Mouse (Mus musculus): Measurements from ENCODE around the gene Dhx32.

Dhx32 gene

DNA sequence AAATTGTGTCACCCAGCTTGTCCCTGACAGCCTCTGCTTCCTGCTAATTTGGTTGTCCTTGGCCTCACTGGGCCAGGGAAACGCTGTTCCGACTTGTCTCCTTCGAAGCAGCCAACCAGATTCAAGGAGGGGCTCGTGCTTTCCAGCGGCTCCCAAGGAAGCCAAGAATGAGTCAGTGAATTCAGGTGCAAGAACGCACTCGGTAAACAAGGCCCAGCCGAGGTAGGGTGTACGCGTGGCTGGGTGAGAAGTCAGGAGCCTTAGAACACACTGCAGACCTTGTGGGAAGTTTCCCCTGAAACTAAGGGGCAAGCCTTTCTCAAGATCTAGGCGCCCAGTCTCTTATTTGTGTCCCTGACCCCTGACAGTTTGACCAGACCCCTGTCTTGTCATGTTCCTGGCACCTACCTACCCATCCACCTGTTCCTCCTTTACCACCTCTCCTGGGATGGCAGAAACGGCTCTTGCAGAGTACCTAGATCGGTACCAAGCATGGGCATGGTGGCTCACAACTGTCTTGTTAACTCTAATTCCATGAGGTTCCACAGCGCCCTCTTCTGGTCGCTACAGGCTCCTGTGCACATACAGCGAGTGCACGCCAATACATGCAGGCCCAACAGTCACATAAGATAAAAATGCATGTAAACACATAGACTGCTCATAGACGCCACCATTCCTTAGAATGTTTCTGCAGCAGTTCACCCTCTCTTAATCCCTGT is at the start of gene Dhx32:
Dhx32 (minus strand) TSS at position 10 of the 719 bp plus-strand sequence.
- in situ Hi-C loops (cut with MboI; ENCODE audit: low sequenced_read_pairs), result no loop called here

DNA sequence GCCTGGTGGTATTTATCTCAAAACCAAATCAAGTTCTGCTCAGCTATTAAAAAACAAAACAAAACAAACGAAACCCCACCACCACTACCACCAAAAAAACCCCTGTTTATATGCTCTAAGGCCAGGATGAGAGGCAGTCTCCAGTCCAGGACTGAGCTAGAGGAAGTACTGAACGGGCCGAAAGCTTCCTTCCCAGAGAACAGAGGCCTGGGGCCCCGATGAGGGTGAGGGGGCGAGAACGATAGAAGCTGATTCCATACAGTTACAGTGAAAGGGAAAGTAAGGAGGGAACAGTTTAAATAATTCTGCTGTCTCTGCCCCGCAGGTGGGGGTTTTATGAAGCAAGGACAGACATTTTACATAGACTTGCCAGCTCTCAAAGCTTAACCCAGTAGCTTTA is 47.1 kb upstream of the Dhx32 start:
- in situ Hi-C loops (cut with MboI; ENCODE audit: low sequenced_read_pairs), result no loop called here

DNA sequence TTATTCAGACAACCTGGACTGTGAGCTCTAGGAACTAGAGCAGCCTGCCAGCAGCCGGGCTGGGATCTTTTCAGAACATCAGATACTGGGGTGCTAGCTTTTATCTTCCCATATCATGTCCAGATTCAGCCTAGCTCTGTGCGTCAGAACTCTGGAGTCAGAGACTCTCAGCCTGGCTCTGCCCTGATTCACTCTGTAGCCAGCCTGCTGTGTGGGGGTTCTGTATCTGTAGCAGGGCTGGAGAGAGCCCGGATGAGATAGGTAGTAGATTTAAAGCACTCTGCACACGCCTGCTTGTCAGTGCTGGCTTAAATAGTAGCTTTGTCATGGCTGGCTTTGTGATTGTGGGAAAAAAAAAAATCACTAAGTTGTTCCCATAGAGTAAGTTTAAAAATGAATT is 46.0 kb upstream of the Dhx32 start:
- in situ Hi-C loops (cut with MboI; ENCODE audit: low sequenced_read_pairs), result no loop called here

DNA sequence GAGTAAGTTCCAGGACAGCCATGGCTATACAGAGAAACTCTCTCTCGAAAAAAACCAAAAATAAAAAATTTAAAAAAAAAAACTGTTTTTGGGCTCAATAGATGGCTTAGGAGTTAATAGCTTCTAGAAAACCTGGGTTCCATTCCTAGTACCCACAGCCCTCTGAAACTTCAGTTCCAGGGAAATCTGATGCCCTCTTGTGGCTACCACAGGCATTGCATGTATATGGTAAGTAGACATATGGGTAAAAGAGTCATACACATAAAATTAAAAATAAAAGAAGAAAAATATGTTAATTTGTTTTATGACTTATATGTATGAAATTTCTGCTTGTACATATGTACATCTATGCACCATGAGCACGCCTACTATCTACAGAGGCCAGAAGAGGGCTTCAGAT is 42.1 kb upstream of the Dhx32 start:
- in situ Hi-C loops (cut with MboI; ENCODE audit: low sequenced_read_pairs), result no loop called here

DNA sequence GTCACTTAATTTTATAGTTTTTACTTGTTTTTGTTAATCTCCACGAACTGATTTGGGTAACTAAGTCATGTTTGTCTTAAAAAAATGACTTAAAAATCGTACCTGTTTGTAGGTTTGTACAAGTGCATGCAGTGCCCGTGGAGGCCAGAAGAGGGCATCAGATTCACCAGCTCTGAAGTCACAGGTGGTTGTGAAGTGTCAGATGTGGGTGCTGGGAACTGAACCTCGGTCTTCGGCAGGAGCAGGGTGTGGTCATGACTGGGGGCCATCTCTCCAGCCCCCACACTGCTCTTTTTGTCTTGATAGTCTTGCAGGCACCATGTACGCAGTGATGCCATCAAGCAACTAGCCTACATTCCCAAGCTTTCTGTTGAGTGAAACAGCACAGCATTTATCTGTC is 41.2 kb upstream of the Dhx32 start:
- in situ Hi-C loops (cut with MboI; ENCODE audit: low sequenced_read_pairs), result no loop called here

DNA sequence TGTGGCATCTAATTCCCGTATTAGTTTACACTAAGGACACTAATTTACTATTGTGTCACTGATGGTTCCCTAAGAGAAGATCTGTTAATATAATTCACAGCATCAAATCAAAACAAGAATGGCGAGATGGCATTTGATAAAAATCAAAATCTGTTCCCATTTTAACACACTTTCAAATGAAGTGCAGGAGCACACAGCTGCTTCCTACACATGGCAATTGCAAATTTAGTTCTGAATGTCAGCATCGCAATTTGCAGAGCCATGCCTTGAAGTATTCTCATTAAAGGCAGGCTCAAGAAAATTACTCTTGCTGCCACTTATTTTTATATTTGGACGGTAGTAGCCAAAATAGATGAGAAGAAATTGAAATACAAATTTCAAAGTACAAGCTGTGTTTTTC is 30.8 kb upstream of the Dhx32 start:
- in situ Hi-C loops (cut with MboI; ENCODE audit: low sequenced_read_pairs), result no loop called here

DNA sequence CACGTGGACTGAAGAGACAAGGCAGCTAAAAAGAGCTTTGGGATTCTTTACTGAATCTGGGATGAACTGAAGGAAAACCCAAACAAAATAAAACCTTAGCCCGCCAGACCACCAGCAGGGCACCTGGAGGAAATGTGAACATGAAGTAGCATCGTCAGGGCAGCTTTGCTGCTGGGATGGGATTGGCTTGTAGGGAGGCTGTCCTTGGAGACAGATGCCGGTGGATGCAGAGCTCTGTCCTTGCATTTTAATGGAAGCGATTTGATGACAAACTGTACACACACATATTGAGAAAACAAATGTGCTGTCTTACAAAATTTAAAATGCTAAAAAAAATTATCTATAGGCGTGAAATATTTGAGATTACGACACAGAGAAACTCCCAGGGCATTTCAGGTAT is 30.4 kb upstream of the Dhx32 start:
- in situ Hi-C loops (cut with MboI; ENCODE audit: low sequenced_read_pairs), result no loop called here

DNA sequence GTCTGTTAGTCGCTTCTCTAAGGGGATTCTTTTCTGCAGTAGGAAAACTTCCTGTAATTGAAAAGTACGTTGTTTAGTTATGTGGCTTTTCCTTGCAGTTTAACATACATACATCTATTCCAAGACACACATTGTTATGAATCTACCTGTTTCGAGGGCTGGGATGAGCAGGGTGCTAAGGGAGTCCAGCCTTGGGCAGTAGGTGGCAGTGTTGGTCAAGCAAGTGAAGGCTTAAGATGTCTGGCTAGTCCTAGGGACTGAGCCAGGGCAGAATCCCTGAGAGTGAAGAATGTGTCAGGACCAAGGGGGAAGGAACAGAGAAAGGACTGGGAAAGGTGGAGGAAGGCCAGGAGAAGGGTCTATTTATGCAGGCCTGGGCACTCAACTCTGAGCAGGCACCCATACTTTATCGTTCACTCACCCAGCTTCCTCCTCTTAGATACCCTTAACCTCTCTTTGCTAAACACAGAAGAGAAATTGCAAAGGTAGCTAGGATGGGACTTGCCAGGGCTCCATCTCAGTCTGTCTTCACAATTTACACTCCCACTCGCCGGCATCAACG is 23.2 kb upstream of the Dhx32 start:
- in situ Hi-C loops (cut with MboI; ENCODE audit: low sequenced_read_pairs), result no loop called here

DNA sequence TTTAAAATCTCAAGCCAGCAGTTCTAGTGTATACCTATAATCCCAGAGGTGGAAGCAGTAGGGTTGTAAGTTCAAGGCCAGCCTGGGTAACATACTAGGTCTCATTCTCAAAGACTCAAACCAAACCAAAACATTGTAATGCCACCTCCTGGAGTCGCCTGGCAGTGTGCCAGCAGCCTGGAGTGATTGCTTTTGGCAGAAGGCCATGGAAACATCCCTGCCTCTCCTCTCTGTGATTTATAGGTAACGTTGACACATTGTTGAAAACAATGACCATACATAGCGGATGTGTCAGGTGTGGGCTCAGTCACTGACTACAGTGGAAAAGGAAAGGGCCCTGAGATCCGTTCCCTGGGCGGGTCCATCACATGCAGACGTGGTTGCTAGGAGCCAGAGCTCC is 19.3 kb upstream of the Dhx32 start:
- in situ Hi-C loops (cut with MboI; ENCODE audit: low sequenced_read_pairs), result no loop called here

DNA sequence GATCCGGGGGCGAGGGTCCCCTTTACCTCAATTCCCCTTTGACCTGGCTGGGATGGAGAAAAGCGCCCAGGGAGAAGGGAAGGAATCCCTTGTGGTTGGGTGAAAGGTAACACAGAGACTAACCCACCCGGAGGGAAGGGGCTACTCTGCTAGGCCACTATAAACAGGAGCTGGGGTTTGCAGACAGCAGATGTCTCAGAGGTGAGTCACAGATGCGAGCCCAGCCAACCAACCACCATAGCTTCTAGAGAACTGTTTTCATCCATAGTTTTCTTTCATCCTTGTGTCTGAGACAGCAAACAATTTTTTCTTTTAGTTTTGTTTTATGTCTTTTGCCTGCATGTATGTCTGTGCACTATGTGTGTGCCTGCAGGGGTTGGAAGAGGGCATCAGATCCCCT is 17.4 kb upstream of the Dhx32 start:
- in situ Hi-C loops (cut with MboI; ENCODE audit: low sequenced_read_pairs), result no loop called here

DNA sequence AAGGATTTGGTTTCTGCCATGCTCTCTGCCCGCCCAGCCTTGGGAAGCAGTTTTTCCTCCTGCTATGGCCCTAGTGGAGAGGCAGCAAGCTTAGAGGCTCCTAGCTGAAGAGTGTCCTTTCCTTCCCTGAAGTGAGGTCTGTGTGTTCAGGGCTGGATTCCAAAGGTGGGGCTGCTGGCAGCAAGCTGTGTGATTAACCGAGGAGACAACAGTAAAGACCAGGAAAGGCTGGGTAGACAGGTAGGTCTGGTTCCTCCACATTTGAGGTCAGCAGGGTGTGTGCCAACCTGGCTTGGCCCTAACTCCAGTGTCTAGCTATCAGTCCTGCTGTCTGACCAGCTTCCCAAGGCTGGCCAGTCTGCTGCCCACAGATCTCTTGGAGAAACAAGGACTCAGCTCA is 12.2 kb upstream of the Dhx32 start:
- in situ Hi-C loops (cut with MboI; ENCODE audit: low sequenced_read_pairs), result no loop called here

DNA sequence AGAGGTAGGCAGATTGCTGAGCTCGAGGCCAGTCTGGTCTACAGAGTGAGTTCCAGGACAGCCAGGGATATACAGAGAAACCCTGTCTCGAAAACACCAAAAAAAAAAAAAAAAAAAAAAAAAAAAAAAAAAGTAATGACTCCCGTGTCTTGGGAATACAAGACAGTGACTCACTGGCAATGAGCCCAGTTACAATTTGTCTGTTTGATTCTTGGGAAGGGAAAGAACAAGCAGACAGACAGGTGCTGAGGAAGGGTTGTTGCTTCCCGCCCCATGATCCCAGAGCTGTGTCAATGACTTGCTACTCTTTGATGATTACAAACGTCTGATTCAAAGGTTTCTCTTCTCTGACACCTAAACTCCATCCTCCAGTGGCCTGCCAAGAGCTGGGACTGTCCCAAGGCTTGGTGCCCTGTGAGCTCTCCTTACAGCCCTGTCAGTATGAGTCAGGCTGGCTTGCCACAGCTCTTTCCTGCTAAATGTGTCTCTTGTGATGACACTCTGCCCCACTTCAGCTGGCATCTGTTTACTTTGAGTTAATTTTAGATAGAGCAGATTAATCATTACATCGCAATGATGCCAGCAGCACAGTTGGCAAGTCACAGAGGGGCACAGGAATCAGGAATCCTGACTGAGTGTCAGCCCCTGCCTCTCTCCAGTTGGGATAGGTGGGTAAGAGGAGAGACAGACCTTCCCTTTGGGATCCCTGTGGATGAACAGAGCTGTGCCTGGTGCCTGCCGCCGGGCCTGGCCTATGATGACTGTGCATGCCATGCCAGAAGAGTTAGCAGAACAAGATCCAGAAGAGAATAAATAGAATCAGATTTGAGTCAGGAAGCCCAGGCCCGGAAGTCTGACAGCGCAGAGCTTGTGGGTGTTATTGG is 11.0 kb upstream of the Dhx32 start:
- in situ Hi-C loops (cut with MboI; ENCODE audit: low sequenced_read_pairs), result no loop called here

DNA sequence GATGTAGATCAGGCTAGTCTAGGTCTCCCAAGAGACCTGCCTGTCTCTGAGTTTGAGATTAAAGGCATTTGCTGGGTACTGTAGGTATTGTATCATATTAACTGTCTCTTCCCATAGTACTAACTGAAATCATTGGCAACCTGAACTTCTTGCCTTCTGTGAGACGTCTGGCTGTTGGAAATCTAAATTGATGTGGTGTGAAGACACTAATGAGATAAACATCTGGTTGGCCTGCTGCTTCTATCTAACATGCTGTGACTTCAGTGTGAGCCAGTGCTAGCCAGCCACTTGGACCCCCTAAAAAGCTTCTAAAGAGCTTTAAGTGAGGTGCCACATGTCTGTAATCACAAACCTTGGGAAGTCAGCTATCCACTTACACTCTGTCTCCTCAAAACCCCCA is 10.2 kb upstream of the Dhx32 start:
- in situ Hi-C loops (cut with MboI; ENCODE audit: low sequenced_read_pairs), result no loop called here

DNA sequence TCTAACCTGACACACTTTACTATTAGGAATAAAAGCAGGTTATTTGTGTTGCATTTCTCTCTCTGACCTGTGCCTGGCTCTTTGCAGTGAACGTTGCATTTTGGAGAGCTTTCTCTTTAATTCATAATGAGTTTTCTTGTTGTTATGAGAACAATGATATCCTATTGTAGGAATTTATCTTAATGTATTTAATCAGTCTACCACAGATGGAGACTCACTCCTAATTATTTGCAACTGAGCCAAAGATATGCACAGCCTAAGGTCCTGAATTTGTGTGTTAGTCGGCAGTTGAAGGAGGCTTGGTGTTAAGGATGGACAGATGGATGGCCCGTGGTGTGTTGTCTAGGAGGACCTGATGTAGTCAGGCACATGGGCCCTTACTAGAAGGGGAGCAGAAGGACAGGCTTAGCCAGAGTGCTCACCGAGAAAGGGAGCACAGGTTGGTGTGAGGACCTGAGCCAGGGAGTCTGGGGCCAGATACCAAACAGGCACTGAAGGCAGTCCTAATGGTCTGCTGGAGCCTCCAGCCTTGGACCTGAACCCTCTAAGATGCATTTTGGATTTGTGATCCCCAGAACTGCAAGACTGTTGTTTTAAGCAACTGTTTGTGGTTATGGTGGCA is 8.2 kb upstream of the Dhx32 start:
- in situ Hi-C loops (cut with MboI; ENCODE audit: low sequenced_read_pairs), result no loop called here

DNA sequence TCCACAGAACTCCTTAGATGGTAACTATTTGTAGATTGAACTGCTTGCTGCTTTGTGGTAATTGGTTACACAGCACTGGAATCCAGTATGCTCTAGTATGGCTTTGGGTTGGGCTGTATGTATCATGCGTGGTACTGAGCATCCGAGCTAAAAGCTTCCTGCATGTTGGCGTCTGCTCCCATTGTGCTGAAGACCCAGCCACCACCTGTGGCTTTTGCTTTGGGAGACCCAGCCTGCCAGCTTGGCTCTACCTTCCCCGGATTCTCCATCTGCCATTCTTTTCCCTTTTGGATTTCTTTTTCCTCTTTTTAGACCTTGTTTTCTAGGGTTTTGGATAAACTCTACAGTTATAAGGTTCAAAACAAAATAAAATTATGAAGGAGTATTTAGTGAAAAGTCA is 7.6 kb upstream of the Dhx32 start:
- in situ Hi-C loops (cut with MboI; ENCODE audit: low sequenced_read_pairs), result no loop called here

DNA sequence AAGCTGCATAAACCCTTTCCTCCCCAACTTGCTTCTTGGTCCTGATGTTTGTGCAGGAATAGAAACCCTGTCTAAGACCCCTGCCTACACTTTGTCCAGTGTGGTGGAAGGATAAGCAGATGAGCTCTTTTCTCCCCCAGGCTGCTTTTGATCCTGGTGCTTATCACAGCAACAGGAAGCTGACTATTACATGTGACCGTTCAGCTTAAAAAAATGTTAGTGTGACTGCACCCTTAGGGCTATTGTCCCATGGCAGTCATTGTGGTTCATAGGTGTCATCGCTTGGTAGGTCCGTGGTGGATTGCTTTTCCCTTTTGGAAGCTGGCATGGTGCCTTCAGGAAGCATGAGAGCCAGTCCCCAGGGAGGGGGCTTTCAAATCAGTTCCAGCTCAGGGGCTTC is 5.6 kb upstream of the Dhx32 start:
- in situ Hi-C loops (cut with MboI; ENCODE audit: low sequenced_read_pairs), result no loop called here

DNA sequence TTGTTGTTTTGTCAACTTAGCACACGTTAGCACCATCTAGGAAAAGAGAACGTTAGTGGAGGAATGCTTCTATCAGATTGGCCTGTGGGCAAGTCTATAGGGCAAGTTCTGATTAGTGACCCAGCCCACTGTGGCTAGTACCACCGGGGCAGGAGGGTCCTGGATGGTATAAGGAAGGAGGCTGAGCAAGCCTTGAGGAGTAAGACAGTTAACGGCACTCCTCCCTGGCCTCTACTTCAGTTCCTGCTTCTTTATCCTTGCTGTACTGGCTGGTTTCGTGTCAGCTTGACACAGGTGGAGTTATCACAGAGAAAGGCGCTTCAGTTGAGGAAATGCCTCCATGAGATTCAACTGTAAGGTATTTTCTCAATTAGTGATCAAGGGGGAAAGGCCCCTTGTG is 5.0 kb upstream of the Dhx32 start:
- in situ Hi-C loops (cut with MboI; ENCODE audit: low sequenced_read_pairs), result no loop called here

DNA sequence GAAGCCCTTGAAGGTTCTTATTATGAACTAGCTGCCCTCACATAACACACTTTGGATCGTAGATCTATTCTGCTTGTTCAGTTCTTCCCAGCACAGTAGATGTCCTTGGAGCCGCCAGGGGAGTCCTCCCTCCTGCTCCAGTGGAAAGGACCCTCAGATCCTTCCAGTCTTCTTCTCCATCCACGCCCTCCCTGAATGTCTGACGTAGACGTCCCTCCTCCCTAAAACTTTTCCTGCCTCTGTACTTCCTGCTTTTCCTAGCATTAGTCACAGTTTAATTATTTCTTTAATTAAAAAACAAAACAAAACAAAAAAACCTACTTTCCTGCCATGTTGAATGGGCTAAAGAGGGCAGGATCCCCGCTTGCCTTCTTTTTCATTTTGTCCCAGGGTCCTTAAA is 535 bp downstream of the Dhx32 start:
- in situ Hi-C loops (cut with MboI; ENCODE audit: low sequenced_read_pairs), result no loop called here

DNA sequence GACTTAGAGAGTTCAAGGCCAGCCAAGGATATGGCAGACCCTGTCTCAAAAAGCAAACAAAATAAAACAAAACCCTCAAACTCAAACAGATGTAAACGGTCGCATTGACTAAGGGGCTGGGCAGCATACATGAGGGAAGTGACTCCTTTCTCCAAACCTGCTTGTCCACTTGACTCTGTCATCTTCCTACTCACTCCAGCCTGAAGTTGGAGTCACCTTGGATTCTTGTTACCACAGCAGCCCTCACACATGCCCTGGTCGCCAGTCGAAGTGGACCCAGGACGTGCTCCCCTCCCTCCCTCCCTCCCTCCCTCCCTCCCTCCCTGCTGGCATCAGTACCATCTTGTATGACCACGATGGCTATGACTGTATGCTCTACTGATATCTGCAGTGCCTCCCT is 943 bp downstream of the Dhx32 start:
- in situ Hi-C loops (cut with MboI; ENCODE audit: low sequenced_read_pairs), result no loop called here

DNA sequence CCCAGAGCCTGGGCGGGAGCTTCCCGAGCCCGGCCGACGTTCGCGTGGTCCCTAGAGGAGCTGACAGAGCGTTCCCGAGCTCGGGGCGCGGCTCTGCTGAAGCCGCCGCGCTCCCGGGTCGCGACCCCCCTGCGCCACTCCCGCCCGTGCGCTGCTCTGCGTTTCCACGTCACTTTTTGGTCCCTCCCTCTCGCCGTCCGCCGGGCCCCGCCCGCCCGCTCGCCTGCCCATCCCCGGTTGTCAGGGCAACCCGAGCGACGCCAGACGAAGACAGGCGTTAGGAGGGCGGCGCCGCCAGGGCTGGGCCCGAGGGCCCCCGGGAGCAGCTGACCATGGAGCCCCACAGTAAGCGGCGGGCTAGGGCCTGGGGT is 5.9 kb downstream of the Dhx32 start, which contains the start of gene Fank1:
Fank1 (plus strand) TSS at position 236 of the 371 bp plus-strand sequence.
- in situ Hi-C loops (cut with MboI; ENCODE audit: low sequenced_read_pairs), result no loop called here

DNA sequence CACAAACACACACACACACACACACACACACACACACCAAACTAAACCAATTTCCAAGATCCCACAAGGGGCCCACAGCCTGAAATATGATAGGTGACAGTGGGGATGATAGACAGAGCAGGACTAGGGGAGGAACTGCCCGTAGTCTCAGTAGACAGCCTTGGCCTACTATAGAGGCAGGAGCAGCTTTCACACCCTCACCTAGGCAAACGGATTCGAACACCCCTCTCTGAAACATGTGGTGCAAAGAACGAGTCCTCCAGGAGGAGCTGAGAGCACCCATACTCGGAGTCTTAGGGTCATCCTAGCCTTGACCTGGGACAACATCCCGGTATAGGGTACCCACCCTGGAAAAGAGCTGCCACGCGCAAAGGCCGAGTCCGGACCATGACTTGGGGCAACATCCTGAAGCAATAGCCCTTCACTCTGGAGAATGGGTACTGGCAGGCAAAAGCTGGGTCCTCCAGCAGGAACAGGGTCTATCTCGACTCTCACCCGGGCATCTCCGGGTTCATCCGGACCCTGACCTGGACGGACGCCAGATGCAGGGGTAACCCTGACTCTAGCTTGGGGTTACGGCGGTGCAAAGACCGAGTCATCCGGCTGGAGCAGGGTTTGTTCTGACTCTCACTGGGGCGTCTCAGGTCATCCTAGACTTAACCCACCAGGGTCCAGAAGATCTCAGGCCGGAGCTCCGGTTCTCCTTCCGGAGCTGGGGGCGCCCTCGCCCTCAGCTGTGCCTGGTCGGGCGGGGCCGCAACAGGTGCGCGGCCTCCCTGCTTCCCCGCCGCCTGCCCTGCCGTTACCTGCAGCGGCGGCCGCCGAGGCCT is 6.5 kb downstream of the Dhx32 start:
- in situ Hi-C loops (cut with MboI; ENCODE audit: low sequenced_read_pairs), result no loop called here

Measured in CH12F3 (cell line).